Mouse (Mus musculus) embryonic facial prominence, embryonic 14.5 days (tissue): ENCODE data around the gene Rtn4ip1. TPM values are rescaled to one million over a fixed set of nuclear protein-coding genes. Genes with fewer than 3 reads are reported as not detected.

Experiments used
- ATAC-seq: fragments of 200-750 bp; cut with Nextera tagmentation; 2 replicates; pipeline ENCODE4 v1.8.0; 2017; ENCODE audit warnings: low read depth, moderate number of reproducible peaks, moderate TSS enrichment
- DNase-seq: peaks from one replicate; pipeline ENCODE4 v3.0.0-alpha.2; 2015; ENCODE audit warnings: low spot score
- H3K27ac ChIP-seq: fragments of 300-500 bp; sonication (generic); replicated peaks from 2 replicates; pipeline ENCODE4 v1.5.1; 2014; ENCODE audit warnings: low read depth, mild to moderate bottlenecking, low read length, moderate library complexity
- H3K27me3 ChIP-seq: fragments of 300-500 bp; sonication (generic); replicated peaks from 2 replicates; pipeline ENCODE4 v1.6.1; 2014; ENCODE audit warnings: low read length; ENCODE audit not compliant: control insufficient read depth, insufficient read depth
- H3K36me3 ChIP-seq: fragments of 300-500 bp; sonication (generic); 2 replicates; pipeline ENCODE4 v1.6.1; 2014; ENCODE audit warnings: low read length, mixed read lengths; ENCODE audit not compliant: control insufficient read depth, insufficient read depth
- H3K4me1 ChIP-seq: fragments of 300-500 bp; sonication (generic); 2 replicates; pipeline ENCODE4 v1.6.1; 2014; ENCODE audit warnings: antibody characterized with exemption, low read length; ENCODE audit not compliant: control insufficient read depth, insufficient read depth
- H3K4me2 ChIP-seq: fragments of 300-500 bp; sonication (generic); 2 replicates; pipeline ENCODE4 v1.6.1; 2014; ENCODE audit warnings: low read depth, mild to moderate bottlenecking, low read length, moderate library complexity, mixed read lengths
- H3K4me3 ChIP-seq: fragments of 300-500 bp; sonication (generic); 2 replicates; pipeline ENCODE4 v1.5.1; 2014; ENCODE audit warnings: low read depth, mild to moderate bottlenecking, low read length
- H3K9ac ChIP-seq: fragments of 300-500 bp; sonication (generic); 2 replicates; pipeline ENCODE4 v1.6.1; 2014; ENCODE audit warnings: low read depth, mild to moderate bottlenecking, low read length, moderate library complexity, mixed read lengths
- H3K9me3 ChIP-seq: fragments of 300-500 bp; sonication (generic); 2 replicates; pipeline ENCODE4 v1.6.1; 2016; ENCODE audit warnings: low read length; ENCODE audit not compliant: control insufficient read depth
- WGBS: fragments of 180-500 bp; shearing (Covaris S2); extraction: QIAGEN DNeasy Blood & Tissue Kit; methylation state at CpG from one replicate; pipeline ENCODE4 v1.1.7; 2014; 5-methylcytosine and 5-hydroxymethylcytosine counted together
- polyA plus RNA-seq: library from polyadenylated mRNA; unstranded; fragments of >200 nt; fragmentation: Nextera tagmentation; extraction: Ambion mirVana; gene quantifications from 2 replicates; pipeline ENCODE4 v1.2.1, GENCODE M21; 2014

Gene Rtn4ip1
- polyA plus RNA-seq, 1 experiment from 2014 or later = 12.4 TPM

DNA sequence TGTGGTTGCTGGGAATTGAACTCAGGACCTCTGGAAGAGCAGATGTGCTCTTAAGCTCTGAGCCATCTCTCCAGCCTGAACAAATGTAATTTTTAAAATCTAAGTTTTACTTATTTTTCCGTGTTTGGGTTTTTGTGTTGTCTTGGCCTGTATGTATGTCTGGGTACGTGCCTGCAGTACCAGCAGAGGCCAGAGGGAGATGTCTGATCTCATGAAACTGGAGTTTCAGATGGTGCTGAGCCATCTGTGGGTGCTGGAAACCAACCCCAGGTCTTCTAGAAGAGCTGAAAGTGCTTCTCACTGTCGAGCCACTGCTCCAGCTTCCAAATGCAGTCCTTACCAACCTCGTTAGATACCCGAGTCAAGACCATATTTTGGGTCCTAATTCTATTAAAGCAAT, 89.7 kb downstream of the Rtn4ip1 start:
- Histone ChIP-seq H3K4me2 (no peak overlapping the region), H3K27me3 (no peaks in the 10 kb centered on the region), H3K4me1 (no peaks in the 10 kb centered on the region), H3K36me3 (no peaks in the 10 kb centered on the region), H3K9me3 (no peaks in the 10 kb centered on the region), H3K9ac (no peak overlapping the region), H3K27ac (no peak overlapping the region), H3K4me3 (no peak overlapping the region)
- ATAC-seq = no peak
- WGBS = 92% methylated on average over 5 of the region's 5 CpGs
- no peak for DNase-seq

DNA sequence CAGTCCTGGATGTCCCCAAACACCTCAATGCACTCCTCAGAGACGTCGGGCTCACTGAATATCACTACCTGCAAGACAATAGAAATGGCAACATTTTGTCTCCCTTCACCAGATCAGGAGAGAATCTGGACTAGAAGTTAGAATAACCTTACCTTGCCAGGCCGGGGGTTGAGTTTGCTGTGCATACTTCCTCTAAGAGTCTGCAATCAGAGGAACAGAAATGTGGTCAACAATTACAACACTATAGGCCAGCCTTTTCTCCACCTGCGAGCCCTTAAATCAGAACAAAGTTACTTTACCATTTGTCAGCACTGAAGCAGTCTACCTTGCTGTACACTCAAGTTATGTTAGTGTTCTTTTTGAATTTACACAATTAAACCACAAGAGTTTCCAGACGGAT, 90.9 kb downstream of the Rtn4ip1 start:
- DNase-seq = no peak
- no peaks in the 10 kb centered on the region for H3K27me3 ChIP-seq
- no peak overlapping the region for H3K27ac ChIP-seq
- no peak overlapping the region for H3K4me2 ChIP-seq
- no peak for ATAC-seq
- H3K4me1 ChIP-seq = no peaks in the 10 kb centered on the region
- 77% methylated on average over 5 of the region's 5 CpGs for WGBS
- H3K4me3 ChIP-seq = no peak overlapping the region
- no peak overlapping the region for H3K9ac ChIP-seq
- no peaks in the 10 kb centered on the region for H3K36me3 ChIP-seq
- H3K9me3 ChIP-seq = no peaks in the 10 kb centered on the region

DNA sequence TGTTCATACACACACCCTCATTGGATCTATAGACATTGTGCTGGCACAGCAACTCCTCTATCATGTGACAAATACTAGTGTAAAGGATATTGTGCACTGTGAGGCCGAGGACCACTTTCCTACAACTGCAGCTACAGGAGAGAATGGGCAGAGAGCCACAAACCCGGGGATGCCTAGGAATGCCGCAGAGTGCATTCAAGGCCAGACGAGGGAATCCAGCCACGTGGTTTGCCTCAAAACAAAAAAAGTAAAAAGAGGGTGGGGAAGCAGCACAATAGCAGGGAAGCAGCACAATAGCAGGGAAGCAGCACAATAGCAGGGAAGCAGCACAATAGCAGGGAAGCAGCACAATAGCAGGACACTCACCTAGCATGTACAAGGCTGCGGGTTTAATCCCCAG, 91.6 kb downstream of the Rtn4ip1 start:
- H3K27me3 ChIP-seq = no peaks in the 10 kb centered on the region
- no peaks in the 10 kb centered on the region for H3K4me1 ChIP-seq
- DNase-seq (peak; percentile 47), ATAC-seq (peak; percentile 33; the same call in 1 of the 2 replicates)
- H3K27ac ChIP-seq = no peak overlapping the region
- no peaks in the 10 kb centered on the region for H3K36me3 ChIP-seq
- no peak overlapping the region for H3K9ac ChIP-seq
- H3K9me3 ChIP-seq = no peaks in the 10 kb centered on the region
- H3K4me2 ChIP-seq = no peak overlapping the region
- no peak overlapping the region for H3K4me3 ChIP-seq
- WGBS = 35% methylated on average over 6 of the region's 6 CpGs

DNA sequence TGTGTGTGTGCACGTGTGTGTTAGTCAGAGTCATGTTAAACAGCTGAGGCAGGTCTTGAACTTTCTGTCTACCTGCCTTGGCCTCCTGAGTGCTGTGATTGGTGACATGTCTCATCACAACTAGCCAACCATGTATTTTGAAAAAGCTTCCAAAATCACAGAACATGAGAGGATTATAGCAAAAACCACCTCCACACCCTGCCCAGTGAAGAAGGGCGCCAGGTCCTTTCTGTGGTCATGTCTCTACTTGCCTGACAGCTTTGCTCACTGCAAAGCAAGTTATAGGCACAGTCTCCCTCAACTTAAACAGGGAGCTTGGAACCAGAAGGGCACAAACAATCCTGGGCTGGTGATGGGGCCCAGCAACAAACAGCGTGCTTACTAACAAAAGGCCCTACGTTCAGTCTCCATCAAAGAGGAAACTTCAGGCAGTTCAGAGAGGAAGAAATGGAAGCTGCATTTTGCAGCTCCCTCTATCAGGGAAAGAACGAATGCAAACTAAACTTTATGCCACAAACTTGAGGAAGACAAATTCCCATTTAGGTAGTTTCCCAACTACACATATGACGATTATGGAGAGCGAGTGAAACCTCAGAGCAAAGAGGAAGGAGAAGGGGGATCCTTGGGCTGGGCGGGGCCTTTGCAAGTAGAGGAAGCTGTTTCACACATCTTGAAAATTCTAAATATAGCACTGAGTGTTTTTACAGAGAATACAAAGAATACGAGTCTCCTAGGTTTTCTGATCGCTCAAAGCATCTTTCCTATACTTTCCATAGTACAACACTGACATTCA, 94.4 kb downstream of the Rtn4ip1 start:
- no peaks in the 10 kb centered on the region for H3K36me3 ChIP-seq
- H3K4me2 ChIP-seq = no peak overlapping the region
- peaks cover 1% of the 10 kb centered on the region; the same call in 1 of the 2 replicates for H3K27me3 ChIP-seq
- H3K27ac ChIP-seq = no peak overlapping the region
- 68% methylated on average over 10 of the region's 10 CpGs for WGBS
- ATAC-seq (no peak), DNase-seq (no peak)
- H3K9me3 ChIP-seq = no peaks in the 10 kb centered on the region
- H3K4me1 ChIP-seq = no peaks in the 10 kb centered on the region
- H3K9ac ChIP-seq = no peak overlapping the region
- no peak overlapping the region for H3K4me3 ChIP-seq

DNA sequence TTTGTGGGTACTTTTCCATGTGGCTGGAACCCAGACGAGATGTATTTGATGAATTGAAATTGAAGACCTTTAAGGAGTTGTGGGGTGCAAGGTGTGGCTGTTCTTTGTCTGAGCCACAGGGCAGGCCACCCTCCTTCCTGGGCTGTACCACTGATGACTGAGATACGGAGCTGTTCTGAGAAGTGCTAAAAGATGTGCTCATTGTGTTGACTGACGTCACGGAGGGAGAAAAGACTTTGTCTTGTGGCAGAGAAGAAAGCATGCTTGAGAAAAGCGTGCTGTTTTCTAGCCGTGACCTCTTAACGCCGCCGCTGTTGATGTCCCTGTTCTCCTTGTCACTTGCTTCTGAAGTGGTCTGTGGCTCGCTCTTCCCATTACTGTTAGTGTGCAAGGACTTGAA, 95.7 kb downstream of the Rtn4ip1 start:
- DNase-seq (no peak), ATAC-seq (no peak)
- peaks cover 14% of the 10 kb centered on the region for H3K27me3 ChIP-seq
- no peaks in the 10 kb centered on the region for H3K9me3 ChIP-seq
- H3K9ac ChIP-seq = no peak overlapping the region
- no peaks in the 10 kb centered on the region for H3K36me3 ChIP-seq
- WGBS = 84% methylated on average over 10 of the region's 10 CpGs
- H3K4me1 ChIP-seq = no peaks in the 10 kb centered on the region
- no peak overlapping the region for H3K27ac ChIP-seq
- H3K4me3 ChIP-seq = no peak overlapping the region
- H3K4me2 ChIP-seq = no peak overlapping the region

DNA sequence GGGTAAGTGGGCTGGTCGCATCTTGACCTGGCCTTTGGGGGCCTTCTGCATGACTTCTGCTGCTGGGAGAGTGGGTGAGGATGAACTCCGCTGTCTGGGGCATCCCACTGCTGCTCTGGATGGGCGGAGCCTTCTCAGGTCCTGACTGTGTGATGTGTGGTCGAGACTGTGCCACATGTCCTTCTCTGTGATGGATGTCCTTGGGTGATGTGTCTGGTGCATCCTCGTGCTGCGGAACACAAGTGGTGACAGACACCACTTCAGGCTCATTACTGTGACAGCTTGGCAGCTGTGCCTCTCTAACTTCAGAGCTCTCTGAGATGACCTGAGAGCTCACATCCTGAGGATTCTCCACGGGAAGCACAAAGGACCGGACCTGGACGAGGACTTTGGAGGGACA, 96.4 kb downstream of the Rtn4ip1 start:
- Histone ChIP-seq H3K9ac (no peak overlapping the region), H3K4me3 (no peak overlapping the region), H3K4me1 (no peaks in the 10 kb centered on the region), H3K36me3 (no peaks in the 10 kb centered on the region), H3K27ac (no peak overlapping the region), H3K4me2 (no peak overlapping the region), H3K9me3 (no peaks in the 10 kb centered on the region), H3K27me3 (peaks cover 21% of the 10 kb centered on the region)
- ATAC-seq (no peak), DNase-seq (no peak)
- 81% methylated on average over 9 of the region's 9 CpGs for WGBS

DNA sequence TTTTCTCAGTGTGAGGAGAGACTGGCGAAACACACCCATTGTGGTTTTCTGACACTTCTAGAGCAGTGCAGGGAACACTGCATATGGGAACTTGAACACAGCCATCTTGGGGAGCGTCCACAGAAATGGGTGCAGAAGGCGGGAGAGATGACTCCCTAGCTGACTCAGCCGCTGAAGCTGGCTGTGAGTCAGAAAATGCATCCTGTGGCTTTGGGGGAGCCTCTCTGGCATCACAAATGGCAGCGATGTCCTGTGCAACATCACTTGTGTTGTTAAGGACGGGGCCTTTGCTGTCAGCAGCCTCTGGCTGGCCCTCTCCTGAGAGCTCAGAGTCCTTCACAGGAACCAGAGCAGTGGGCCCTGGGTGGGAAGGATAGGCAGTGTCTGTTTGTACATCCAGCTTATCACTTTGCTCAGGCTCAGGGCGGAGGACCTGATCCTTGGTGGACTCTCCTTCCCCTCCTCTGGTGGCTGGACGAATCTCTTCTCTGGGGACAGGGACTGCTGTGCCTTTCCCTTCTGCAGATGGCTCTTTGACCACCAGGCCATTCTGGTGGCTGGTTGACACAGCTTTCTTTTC, 97.0 kb downstream of the Rtn4ip1 start:
- ATAC-seq (no peak), DNase-seq (no peak)
- Histone ChIP-seq H3K9me3 (no peaks in the 10 kb centered on the region), H3K36me3 (no peaks in the 10 kb centered on the region), H3K9ac (no peak overlapping the region), H3K4me3 (no peak overlapping the region), H3K4me1 (0 out of 2 replicates have a peak, but pooled peaks cover 3% of the 10 kb centered on the region), H3K27ac (no peak overlapping the region), H3K4me2 (no peak overlapping the region), H3K27me3 (peaks cover 27% of the 10 kb centered on the region)
- WGBS = 75% methylated on average over 8 of the region's 8 CpGs

DNA sequence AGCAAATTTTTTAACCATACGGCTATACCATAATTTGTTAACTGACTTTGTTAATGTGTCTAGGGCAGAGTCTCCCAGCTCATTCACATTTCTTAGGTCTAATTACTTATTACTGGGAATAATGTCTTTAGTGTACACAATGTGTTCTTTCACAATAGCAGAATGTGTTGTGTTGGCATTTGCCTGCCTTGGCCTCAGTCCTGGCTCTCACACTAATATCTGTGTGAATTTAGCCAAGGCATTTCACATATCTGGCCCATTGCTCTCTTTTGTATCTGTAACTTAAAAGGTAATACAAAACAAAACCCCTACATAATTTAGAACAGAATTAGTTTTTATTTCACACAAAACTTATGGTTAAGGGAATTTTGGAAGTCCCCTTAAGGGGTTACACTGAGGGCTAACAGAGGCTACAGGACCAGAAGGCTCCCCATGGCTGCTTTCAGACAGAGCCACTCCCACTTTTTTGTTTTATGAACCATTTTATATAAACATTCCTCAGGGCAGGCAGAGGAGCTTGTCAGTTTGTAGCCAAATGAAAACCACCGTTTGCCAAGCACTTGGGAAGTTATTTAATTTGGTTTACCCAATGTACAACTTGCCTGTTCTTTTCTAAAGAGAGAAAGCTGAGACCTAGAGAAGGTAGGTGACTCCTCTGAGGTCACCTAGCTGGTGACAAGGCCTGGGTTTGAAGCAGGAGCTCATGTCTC, 98.7 kb downstream of the Rtn4ip1 start:
- 51% methylated on average over 2 of the region's 2 CpGs for whole genome bisulfite sequencing

More for the DNA sequence above, 98.7 kb downstream of the Rtn4ip1 start:
- Histone ChIP-seq H3K4me2 (no peak overlapping the region), H3K9ac (no peak overlapping the region), H3K4me1 (0 out of 2 replicates have a peak, but pooled peaks cover 3% of the 10 kb centered on the region), H3K27ac (no peak overlapping the region), H3K27me3 (peaks cover 44% of the 10 kb centered on the region), H3K36me3 (no peaks in the 10 kb centered on the region), H3K4me3 (no peak overlapping the region), H3K9me3 (no peaks in the 10 kb centered on the region)
- DNase-seq = no peak
- ATAC-seq = no peak
